Mouse (Mus musculus): Measurements from ENCODE around the gene Krt27.
A peak's percentile ranks its signal among the peaks of the same experiment; 100 is the strongest.

GRCm38 (mm10) chr11:99398084-99398483 lies 47.2 kb upstream of the Krt27 start:
- TF ChIP-seq USF1 (IDR thresholded peaks at IDR 0.05; ENCODE audit: low read depth, low read length) (no peak), RCOR1 (IDR thresholded peaks at IDR 0.05; ENCODE audit: low read depth, low read length) (no peak), CTCF (IDR thresholded peaks at IDR 0.05 in 2 of 3, conservative IDR thresholded peaks at IDR 0.05 in 1 of 3; ENCODE audit: control insufficient read depth in 1 of 3, insufficient read depth in 1 of 3, low read depth in 2 of 3, low read length in 3 of 3, poor library complexity in 1 of 3, severe bottlenecking in 1 of 3) (no peak), ZNF384 (IDR thresholded peaks at IDR 0.05; ENCODE audit: low read depth, low read length) (peak; percentile 93), POLR2AphosphoS2 (IDR thresholded peaks at IDR 0.05; ENCODE audit: low read length) (no peak), E2F4 (IDR thresholded peaks at IDR 0.05; ENCODE audit: borderline replicate concordance, low read depth, low read length) (no peak), ETS1 (IDR thresholded peaks at IDR 0.05; ENCODE audit: low read depth, low read length) (peak; percentile 68), GABPA (IDR thresholded peaks at IDR 0.05; ENCODE audit: low read depth, low read length) (no peak), POLR2A (IDR thresholded peaks at IDR 0.05; ENCODE audit: control insufficient read depth in 1 of 2, insufficient read depth in 1 of 2, low read depth in 1 of 2, low read length in 2 of 2, poor library complexity in 1 of 2) (no peak; a peak in 1 of 4 replicates), EP300 (IDR thresholded peaks at IDR 0.05; ENCODE audit: low read depth in 1 of 2, low read length in 2 of 2) (peak; percentile 13 to 34; a peak in 1 of 4 replicates)

Measured in MEL (cell line).